Mouse (Mus musculus): ENCODE measurements around the gene E2f3.

Gene E2f3

DNA sequence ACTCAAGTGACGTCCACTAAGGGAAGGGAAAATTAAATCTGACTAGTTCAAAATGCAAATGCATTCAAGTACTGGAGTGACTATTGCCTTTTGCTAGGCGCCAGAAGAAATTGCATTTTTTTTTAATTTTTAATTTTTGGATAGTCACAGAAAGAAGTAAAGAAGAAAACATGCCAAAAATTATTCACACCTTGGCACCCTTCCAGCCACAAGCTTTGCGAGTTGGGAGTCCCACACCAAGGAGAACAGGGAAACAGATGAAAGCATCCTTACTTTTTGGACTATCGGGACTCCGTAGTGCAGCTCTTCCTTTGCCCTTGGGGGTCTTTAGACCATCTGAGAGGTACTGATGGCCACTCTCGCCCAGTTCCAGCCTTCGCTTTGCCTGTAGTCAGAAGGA is 66.0 kb downstream of the E2f3 start:
- no peak for DNase-seq (ENCODE audit: low read depth, low spot score)

DNA sequence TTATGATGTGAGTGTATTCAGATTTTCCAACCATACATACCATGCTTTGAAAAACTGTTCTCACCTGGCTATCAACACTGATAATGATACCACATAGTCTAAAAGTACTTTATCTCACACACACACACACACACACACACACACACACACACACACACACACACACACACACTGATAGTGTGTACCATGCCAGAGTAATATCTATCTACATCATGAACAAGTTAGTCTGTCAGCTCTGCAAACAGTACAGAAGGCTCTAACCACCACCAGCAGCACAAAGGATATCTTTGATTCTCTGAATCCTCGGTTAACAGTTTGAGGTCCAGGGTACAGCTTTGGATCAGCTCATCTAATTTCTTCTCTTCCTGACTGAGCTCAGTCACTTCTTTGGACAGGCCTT is 69.3 kb downstream of the E2f3 start:
- DNase-seq (ENCODE audit: low read depth, low spot score) = no peak

DNA sequence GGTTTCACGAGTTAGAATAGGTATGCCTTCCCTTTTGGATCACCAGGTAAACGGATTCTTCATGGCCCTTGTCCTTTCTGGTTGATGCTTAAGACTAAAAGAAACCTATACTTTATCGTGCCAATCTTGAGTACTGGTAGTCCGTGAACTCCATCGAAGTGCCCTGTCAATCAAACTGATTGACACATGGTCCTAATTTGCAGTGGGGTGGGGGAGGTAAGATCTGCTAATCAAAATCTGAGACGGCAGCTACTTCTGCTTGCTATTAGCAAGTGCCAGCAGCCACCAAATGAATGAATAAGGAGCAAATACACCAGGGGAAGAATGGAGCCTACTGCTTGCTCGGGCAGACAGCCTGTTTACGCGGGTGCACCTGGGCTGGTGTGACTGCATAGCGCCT is 72.3 kb downstream of the E2f3 start:
- DNase-seq (ENCODE audit: low read depth, low spot score) = no peak

- DNase-seq (ENCODE audit: low read depth, low spot score) = no peak
These were observed 72.8 kb downstream of the E2f3 start for GRCm38 (mm10) chr13:29913061-29913460.

- DNase-seq (ENCODE audit: low read depth, low spot score) = no peak
These were observed 73.6 kb downstream of the E2f3 start for GRCm38 (mm10) chr13:29912251-29912650.

DNA sequence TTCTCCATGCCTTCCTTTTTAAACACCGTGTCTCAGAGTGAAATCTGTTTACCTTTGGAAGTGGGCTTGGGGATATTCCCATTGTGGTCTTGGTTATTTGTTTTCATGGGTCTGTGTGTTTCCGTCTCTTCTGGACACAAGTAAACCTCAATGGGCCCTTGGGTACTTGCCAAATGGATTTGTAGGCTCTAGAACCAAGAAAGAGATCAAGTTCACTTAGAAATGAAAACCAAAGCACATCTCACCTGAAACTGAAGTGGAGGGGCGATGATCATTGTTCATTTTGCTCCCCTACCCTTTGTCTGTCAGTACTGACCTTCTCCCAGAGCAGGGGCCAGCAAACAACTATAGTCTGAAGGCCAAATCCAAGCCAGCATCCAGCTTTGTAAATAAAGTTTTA is 74.7 kb downstream of the E2f3 start:
- no peak for DNase-seq (ENCODE audit: low read depth, low spot score)

DNA sequence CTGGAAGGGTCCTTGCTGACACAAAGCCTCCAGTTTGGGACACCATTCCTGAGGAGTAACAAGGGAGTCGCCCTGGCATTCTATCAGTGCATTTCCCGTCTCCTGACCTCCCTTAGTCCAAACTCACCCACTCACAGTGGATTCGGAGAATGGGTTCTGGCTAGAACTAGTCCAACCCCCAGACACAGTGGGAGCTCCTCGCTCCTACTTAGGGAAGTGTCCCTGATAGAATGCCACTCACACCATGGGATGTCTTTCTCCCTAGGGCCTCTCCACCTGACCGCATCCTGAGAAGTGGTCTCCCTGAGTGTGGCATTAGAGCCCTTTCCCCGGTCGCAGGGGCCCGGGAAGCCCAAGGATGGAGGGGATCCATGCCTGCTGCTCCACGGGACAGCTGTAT is 77.4 kb downstream of the E2f3 start:
- no peak for DNase-seq (ENCODE audit: low read depth, low spot score)

GRCm38 (mm10) chr13:29907995-29908394 is 77.9 kb downstream of the E2f3 start:
- DNase-seq (ENCODE audit: low read depth, low spot score) = no peak

GRCm38 (mm10) chr13:29906734-29907133 is 79.1 kb downstream of the E2f3 start:
- DNase-seq (ENCODE audit: low read depth, low spot score) = no peak

GRCm38 (mm10) chr13:29903341-29903740 is 82.5 kb downstream of the E2f3 start:
- no peak for DNase-seq (ENCODE audit: low read depth, low spot score)

- no peak for DNase-seq (ENCODE audit: low read depth, low spot score)
These were observed 83.2 kb downstream of the E2f3 start for GRCm38 (mm10) chr13:29902676-29903075.

- no peak for DNase-seq (ENCODE audit: low read depth, low spot score)
These were observed 84.2 kb downstream of the E2f3 start for GRCm38 (mm10) chr13:29901641-29902040.

GRCm38 (mm10) chr13:29866780-29867179 is 119.1 kb downstream of the E2f3 start:
- no peak for DNase-seq (ENCODE audit: low read depth, low spot score)

- DNase-seq (ENCODE audit: low read depth, low spot score) = no peak
These were observed 121.5 kb downstream of the E2f3 start for GRCm38 (mm10) chr13:29864331-29864730.

DNA sequence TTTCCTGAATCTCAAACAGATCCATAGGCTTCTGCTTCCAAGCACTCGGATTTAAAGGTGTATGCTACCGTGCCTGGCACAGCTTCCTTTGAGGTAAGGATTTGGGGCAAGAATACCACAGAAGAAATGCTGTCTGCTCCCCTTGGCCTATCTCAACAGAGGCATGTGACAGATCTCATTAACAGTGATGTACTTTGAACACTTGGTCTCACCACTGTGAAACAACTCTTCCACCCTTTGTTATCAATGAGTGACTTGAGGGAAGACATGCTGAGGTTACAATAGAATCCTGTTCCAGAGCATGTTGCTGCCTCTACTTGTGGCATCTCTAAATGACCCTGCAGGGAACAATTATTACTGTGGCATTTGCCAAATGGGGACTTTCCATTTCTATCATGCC is 125.8 kb downstream of the E2f3 start:
- DNase-seq (ENCODE audit: low read depth, low spot score) = no peak

DNA sequence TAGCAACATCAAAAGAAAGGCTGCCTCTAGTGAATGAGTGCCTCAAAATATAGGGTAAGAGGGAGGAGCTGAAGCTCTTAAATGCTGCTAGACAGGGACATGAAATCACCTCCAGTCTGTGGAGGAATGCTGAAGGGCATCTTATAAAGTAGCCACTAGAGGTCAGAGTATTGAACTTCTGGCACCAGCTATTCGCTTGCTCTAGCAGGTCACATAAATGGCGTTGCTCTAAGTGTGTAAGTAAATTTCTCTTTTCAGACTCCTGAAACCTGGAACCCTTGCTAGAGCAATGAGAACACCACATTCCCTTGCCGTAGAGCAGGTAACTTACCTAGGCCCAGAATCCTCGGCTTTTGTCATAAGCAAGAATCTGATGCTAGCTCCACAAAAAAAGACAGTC is 128.4 kb downstream of the E2f3 start:
- no peak for DNase-seq (ENCODE audit: low read depth, low spot score)

All from c-Kit-negative CD71-positive TER-119-positive erythroid progenitor cells, embryonic 14.5 days (primary cell).